Mouse (Mus musculus) intestine, postnatal 0 days (tissue): Measurements from ENCODE around the gene Ehf. TPM values are rescaled to one million over a fixed set of nuclear protein-coding genes. Genes with fewer than 3 reads are reported as not detected.

Experiments
- ATAC-seq: fragments of 200-750 bp; cut with Nextera tagmentation; 2 replicates; pipeline ENCODE4 v1.8.0; 2017; ENCODE audit warnings: mild to moderate bottlenecking, moderate TSS enrichment, moderate library complexity
- H3K27ac ChIP-seq: fragments of 300-500 bp; sonication (generic); 2 replicates; pipeline ENCODE4 v1.5.1; 2014; ENCODE audit warnings: mild to moderate bottlenecking, low read depth, low read length, moderate library complexity
- H3K27me3 ChIP-seq: fragments of 300-500 bp; sonication (generic); replicated peaks from 2 replicates; pipeline ENCODE4 v1.6.1; 2014; ENCODE audit warnings: low read length, mixed read lengths; ENCODE audit not compliant: control insufficient read depth, insufficient read depth
- H3K36me3 ChIP-seq: fragments of 300-500 bp; sonication (generic); 2 replicates; pipeline ENCODE4 v1.6.1; 2014; ENCODE audit warnings: mild to moderate bottlenecking, moderate library complexity; ENCODE audit not compliant: control insufficient read depth, insufficient read depth
- H3K4me1 ChIP-seq: fragments of 300-500 bp; sonication (generic); replicated peaks from 2 replicates; pipeline ENCODE4 v1.6.1; 2014; ENCODE audit warnings: antibody characterized with exemption, low read length, mixed read lengths; ENCODE audit not compliant: control insufficient read depth, insufficient read depth
- H3K4me2 ChIP-seq: fragments of 300-500 bp; sonication (generic); replicated peaks from 2 replicates; pipeline ENCODE4 v1.6.1; 2014; ENCODE audit warnings: low read depth, mild to moderate bottlenecking, moderate library complexity
- H3K4me3 ChIP-seq: fragments of 300-500 bp; sonication (generic); 2 replicates; pipeline ENCODE4 v1.5.1; 2014; ENCODE audit warnings: low read depth, low read length
- H3K9ac ChIP-seq: fragments of 300-500 bp; sonication (generic); 2 replicates; pipeline ENCODE4 v1.6.1; 2014; ENCODE audit warnings: mild to moderate bottlenecking, low read depth, low read length
- H3K9me3 ChIP-seq: fragments of 300-500 bp; sonication (generic); 2 replicates; pipeline ENCODE4 v1.6.1; 2016; ENCODE audit warnings: mixed run types; ENCODE audit not compliant: control insufficient read depth
- CTCF ChIP-seq: sonication (generic); IDR thresholded peaks from 2 replicates; pipeline ENCODE4 v1.5.1; 2016; ENCODE audit warnings: low read depth, mild to moderate bottlenecking, control low read depth, antibody characterized with exemption, moderate library complexity
- WGBS: fragments of 180-500 bp; shearing (Covaris S2); extraction: QIAGEN DNeasy Blood & Tissue Kit; methylation state at CpG from one replicate; pipeline ENCODE4 v1.1.7; 2014; 5-methylcytosine and 5-hydroxymethylcytosine counted together
- polyA plus RNA-seq: library from polyadenylated mRNA; unstranded; fragments of >200 nt; fragmentation: Nextera tagmentation; extraction: Ambion mirVana; gene quantifications from 2 replicates; pipeline ENCODE4 v1.2.1, GENCODE M21; 2015

Ehf gene
- polyA plus RNA-seq, 1 experiment from 2014 or later = 24.3 TPM

DNA sequence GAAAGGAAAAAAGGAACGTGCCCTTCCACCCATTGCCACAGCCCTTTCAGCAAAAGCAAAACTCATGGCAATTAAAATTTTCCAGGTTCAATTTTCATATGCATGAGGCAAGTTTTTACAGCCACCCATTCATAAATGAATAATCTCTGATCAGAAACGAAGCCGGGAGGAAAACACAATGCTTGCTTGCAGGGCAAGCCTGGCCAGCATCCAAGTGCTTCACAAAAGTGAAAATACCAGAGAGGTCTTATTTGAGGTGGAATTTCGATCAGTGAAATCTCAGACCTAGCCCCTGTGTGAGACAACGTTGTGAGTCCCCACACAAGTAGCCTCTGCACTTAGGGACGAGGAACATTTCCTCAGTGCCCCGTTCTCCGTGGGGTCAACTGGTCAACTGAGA lies 19.3 kb downstream of the Ehf start:
- no peaks in the 10 kb centered on the region for H3K9me3 ChIP-seq
- peaks cover 8% of the 10 kb centered on the region for H3K4me1 ChIP-seq
- H3K27me3 ChIP-seq = no peaks in the 10 kb centered on the region
- WGBS = 40% methylated on average over 8 of the region's 8 CpGs
- no peak overlapping the region for H3K4me3 ChIP-seq
- peak overlapping the region; percentile 28 for H3K4me2 ChIP-seq
- H3K36me3 ChIP-seq = no peaks in the 10 kb centered on the region
- no peak overlapping the region for H3K27ac ChIP-seq
- TF ChIP-seq CTCF = no peak
- ATAC-seq = no peak
- no peak overlapping the region for H3K9ac ChIP-seq

DNA sequence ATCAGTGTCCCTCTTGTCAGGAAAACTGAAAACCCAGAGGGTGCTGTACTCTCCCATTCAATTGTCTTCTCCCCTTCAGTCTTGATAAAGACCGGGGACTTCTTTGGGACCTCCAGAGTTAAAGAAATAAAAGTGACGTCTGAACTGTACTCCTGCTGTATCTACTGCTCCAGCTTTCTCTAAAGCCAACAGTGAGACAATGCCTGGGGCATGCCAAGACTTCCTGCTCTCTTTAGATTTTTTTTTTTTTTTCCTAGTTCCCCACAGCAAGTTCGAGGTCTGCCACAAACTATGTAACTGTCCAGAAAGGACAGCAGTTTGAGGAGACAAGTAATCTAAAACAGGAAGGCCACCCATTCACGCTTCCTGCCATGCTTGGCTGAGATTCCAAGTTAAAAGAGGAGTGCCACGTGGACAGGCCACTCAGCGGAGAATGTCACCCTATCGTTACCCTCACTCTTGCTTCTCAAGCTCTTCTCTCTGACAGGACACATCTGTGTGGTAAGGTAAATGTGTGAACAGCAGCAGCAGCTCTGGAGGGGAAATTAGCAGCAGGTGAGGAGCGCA lies 20.8 kb downstream of the Ehf start:
- H3K27me3 ChIP-seq = no peaks in the 10 kb centered on the region
- H3K9ac ChIP-seq = no peak overlapping the region
- peaks cover 8% of the 10 kb centered on the region for H3K4me1 ChIP-seq
- WGBS = 48% methylated on average over 8 of the region's 8 CpGs
- no peak for TF ChIP-seq CTCF
- H3K4me2 ChIP-seq = peak overlapping the region; percentile 48
- no peak overlapping the region for H3K4me3 ChIP-seq
- no peaks in the 10 kb centered on the region for H3K9me3 ChIP-seq
- no peak for ATAC-seq
- peak overlapping the region; percentile 35; the same call in 1 of the 2 replicates for H3K27ac ChIP-seq
- no peaks in the 10 kb centered on the region for H3K36me3 ChIP-seq

DNA sequence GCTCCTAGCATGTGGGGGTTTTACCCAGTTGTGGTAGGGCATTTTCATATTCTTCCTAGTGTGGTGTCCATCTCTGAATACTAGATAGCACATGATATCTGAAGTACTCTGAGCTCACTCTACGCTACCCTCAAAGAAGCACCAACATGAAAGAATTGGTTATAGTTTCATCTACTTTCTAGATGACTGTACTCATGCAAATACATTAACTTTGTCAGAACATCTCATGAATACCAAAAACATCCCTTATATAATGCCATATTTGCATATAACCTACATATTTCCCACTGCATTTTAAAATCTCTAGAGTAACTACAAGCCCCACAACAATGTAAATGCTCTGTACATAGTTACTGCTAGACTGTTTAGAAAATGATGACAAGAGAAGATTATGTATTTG lies 23.2 kb downstream of the Ehf start:
- no peak for ATAC-seq
- Histone ChIP-seq H3K9me3 (no peaks in the 10 kb centered on the region), H3K36me3 (0 out of 2 replicates have a peak, but pooled peaks cover 10% of the 10 kb centered on the region), H3K27ac (no peak overlapping the region), H3K27me3 (no peaks in the 10 kb centered on the region), H3K9ac (no peak overlapping the region), H3K4me2 (no peak overlapping the region), H3K4me1 (peaks cover 6% of the 10 kb centered on the region), H3K4me3 (no peak overlapping the region)
- 100% methylated on average over 1 of the region's 1 CpGs for WGBS
- TF ChIP-seq CTCF = no peak

DNA sequence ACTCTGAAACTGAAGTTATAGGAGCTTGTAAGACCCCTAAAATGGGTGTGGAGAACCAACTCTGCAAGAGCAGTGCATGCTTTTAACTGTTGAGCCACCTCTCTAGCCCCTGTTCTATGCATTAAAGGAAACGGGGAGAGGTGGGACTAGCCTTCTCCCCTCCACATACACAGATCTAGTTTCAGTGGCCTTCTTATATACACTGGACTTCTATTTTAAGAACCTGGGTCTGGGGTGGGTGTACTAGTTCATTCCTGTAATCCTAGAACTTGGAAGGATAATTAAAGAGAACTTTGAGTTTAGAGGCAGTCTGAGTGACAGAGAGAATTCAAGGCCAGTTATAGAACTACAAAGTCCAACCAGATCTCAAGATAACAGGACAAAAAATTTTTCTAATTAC lies 24.6 kb downstream of the Ehf start:
- peaks cover 3% of the 10 kb centered on the region; the same call in 1 of the 2 replicates for H3K4me1 ChIP-seq
- H3K4me3 ChIP-seq = no peak overlapping the region
- H3K4me2 ChIP-seq = no peak overlapping the region
- ATAC-seq = no peak
- WGBS = 71% methylated on average over 1 of the region's 1 CpGs
- H3K36me3 ChIP-seq = 0 out of 2 replicates have a peak, but pooled peaks cover 10% of the 10 kb centered on the region
- H3K9ac ChIP-seq = no peak overlapping the region
- no peak overlapping the region for H3K27ac ChIP-seq
- H3K27me3 ChIP-seq = no peaks in the 10 kb centered on the region
- no peak for TF ChIP-seq CTCF
- no peaks in the 10 kb centered on the region for H3K9me3 ChIP-seq

DNA sequence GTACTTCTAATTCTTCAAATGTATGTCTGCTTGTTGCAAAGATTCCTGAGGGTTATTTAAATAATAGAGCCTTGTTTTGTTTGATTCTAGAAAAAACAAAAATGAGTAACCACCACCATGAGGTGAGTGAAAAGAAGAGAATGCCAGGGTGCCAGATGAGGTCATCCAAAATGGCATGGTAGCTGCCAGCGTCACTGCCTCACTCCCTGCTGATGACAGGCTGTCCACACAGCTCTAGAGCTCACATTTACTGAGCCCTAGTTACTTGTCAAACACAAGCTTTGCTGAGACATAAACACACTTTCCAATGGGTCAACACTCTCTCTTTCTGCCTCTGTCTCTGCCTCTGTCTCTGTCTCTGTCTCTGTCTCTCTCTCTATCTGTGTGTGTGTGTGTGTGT lies 25.3 kb downstream of the Ehf start:
- 0 out of 2 replicates have a peak, but pooled peaks cover 3% of the 10 kb centered on the region for H3K4me1 ChIP-seq
- H3K4me3 ChIP-seq = no peak overlapping the region
- H3K27ac ChIP-seq = no peak overlapping the region
- no peak for TF ChIP-seq CTCF
- no peak overlapping the region for H3K9ac ChIP-seq
- WGBS = 54% methylated on average over 1 of the region's 1 CpGs
- ATAC-seq = no peak
- no peaks in the 10 kb centered on the region for H3K9me3 ChIP-seq
- 0 out of 2 replicates have a peak, but pooled peaks cover 10% of the 10 kb centered on the region for H3K36me3 ChIP-seq
- H3K4me2 ChIP-seq = no peak overlapping the region
- no peaks in the 10 kb centered on the region for H3K27me3 ChIP-seq

DNA sequence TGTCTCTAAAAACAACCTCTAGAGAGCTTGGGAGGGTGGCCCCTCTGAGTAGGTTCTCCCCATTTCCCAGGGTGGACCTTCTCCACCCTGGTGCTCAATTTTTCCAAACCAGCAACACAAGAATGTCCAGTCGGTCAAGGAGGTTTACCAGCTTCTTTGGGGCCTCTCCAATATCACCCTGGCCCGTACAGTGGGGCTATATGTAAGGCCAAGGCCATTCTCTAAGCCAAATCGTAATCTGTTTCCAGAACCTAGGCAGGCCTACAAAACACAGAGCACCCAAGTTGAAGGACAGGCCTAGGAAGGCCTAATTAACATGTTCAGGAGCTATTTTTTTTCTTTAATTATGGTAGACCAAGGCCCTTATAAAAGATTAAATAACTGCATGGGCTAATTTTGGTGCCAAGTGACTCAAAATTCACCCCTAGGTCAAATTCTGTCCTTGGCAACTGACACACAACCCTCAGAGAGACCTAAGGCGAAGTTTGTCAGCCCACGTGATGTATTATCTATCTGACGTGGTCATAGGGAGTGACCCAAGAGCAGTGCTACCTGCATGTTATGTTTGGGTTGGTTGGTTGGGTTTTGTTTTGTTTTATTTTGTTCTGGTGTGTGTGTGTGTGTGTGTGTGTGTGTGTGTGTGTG lies 27.6 kb downstream of the Ehf start:
- Histone ChIP-seq H3K9me3 (no peaks in the 10 kb centered on the region), H3K4me1 (no peaks in the 10 kb centered on the region), H3K27me3 (no peaks in the 10 kb centered on the region), H3K4me2 (no peak overlapping the region), H3K4me3 (no peak overlapping the region), H3K36me3 (peaks cover 18% of the 10 kb centered on the region; the same call in 1 of the 2 replicates), H3K27ac (no peak overlapping the region), H3K9ac (no peak overlapping the region)
- 88% methylated on average over 6 of the region's 6 CpGs for WGBS
- ATAC-seq = no peak
- no peak for TF ChIP-seq CTCF
